Comparison of ENCODE assay signal across 20 mouse cellular contexts in the genomic region with DNA sequence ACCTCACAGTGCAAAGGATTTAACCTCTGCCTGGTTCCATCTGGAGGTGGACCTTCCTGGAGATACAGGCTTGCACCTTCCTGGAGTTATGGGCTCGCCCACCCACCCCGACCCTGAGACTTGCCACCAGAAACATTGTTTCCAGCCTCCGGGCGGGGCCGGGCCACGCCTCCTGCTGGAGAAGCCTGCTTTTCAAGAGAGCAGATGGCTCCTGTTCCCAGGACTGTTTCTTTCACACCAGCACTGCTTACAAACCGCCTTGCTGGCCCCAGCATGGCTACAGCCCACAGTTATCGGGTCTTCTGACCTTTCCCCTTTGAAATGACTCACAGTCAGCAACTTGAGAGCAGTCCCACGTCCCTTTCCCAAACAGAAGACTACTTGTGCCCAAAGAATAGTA. TPM values are rescaled to one million over a fixed set of nuclear protein-coding genes. Genes with fewer than 3 reads are reported as not detected.
A peak's percentile ranks its signal among the peaks of the same experiment; 100 is the strongest.
DNase-seq lines count a peak whose midpoint lies in the region; ATAC-seq and TF ChIP-seq lines count a peak whose summit lies in the region.
"Had no signal": no experiment of that assay in that cellular context is flagged by ENCODE, and none has a peak within 500 bp of the region (broad histone marks: within the 10 kb centered on the region; RNA-seq: fewer than 3 reads in every experiment).

No protein-coding gene starts in this region.

- 0 out of 2 replicates have a peak overlapping the region, but pooled peaks have one; percentile 17 for H3K27ac ChIP-seq in midbrain, embryonic 10.5 days (replicated peaks)
- no peak overlapping the region for H3K27ac ChIP-seq in midbrain, postnatal 0 days (ENCODE audit: low read depth, low read length)
- H3K27ac ChIP-seq in intestine, embryonic 16.5 days (ENCODE audit: low read length): peak overlapping the region; percentile 62
- H3K27ac ChIP-seq: forebrain, embryonic 12.5 days; hindbrain, postnatal 0 days; neural tube, embryonic 13.5 days had no signal

- TF ChIP-seq CTCF in midbrain, postnatal 0 days (IDR thresholded peaks at IDR 0.05): no peak

- no peak overlapping the region for H3K4me3 ChIP-seq in midbrain, embryonic 10.5 days
- H3K4me3 ChIP-seq in midbrain, postnatal 0 days (ENCODE audit: low read depth, low read length): no peak overlapping the region
- H3K4me3 ChIP-seq in intestine, embryonic 16.5 days (ENCODE audit: low read length): no peak overlapping the region
- H3K4me3 ChIP-seq: forebrain, embryonic 12.5 days; neural tube, embryonic 13.5 days had no signal

- no peak overlapping the region for H3K4me2 ChIP-seq in midbrain, postnatal 0 days (ENCODE audit: low read depth, low read length, poor library complexity, severe bottlenecking)
- H3K4me2 ChIP-seq in intestine, embryonic 16.5 days (ENCODE audit: low read depth, low read length): 0 out of 2 replicates have a peak overlapping the region, but pooled peaks have one; percentile 20
- H3K4me2 ChIP-seq: forebrain, embryonic 12.5 days; neural tube, embryonic 13.5 days had no signal

- H3K36me3 ChIP-seq in midbrain, embryonic 10.5 days: no peaks in the 10 kb centered on the region
- no peaks in the 10 kb centered on the region for H3K36me3 ChIP-seq in midbrain, postnatal 0 days (ENCODE audit: insufficient read depth, low read length)
- H3K36me3 ChIP-seq in intestine, embryonic 16.5 days (ENCODE audit: control insufficient read depth, insufficient read depth, low read length): no peaks in the 10 kb centered on the region
- H3K36me3 ChIP-seq: forebrain, embryonic 12.5 days; neural tube, embryonic 13.5 days had no signal

- H3K27me3 ChIP-seq in midbrain, embryonic 10.5 days (ENCODE audit: low read depth, poor library complexity, severe bottlenecking): no peaks in the 10 kb centered on the region
- H3K27me3 ChIP-seq in midbrain, postnatal 0 days (ENCODE audit: insufficient read depth, low read length): no peaks in the 10 kb centered on the region
- H3K27me3 ChIP-seq in intestine, embryonic 16.5 days (replicated peaks; ENCODE audit: control insufficient read depth, insufficient read depth, low read length): no peaks in the 10 kb centered on the region
- H3K27me3 ChIP-seq: forebrain, embryonic 12.5 days; neural tube, embryonic 13.5 days; Patski had no signal

- DNase-seq in embryo, embryonic 11 days: peak; percentile 37
- DNase-seq in embryo, embryonic 10.5 days (ENCODE audit: low spot score): no peak
- DNase-seq in midbrain, embryonic 10.5 days (ENCODE audit: low spot score): no peak
- no peak for DNase-seq in midbrain, postnatal 0 days (ENCODE audit: low spot score)
- DNase-seq in right cerebral cortex, postnatal 14 days: no peak
- DNase-seq in lung, adult 18-20 months: no peak
- DNase-seq: B cell, adult 2 months; gastrocnemius, postnatal 25 days; kidney, postnatal 36 days; liver; lung, adult 2 months; lung, postnatal 36 days; thymus, adult 18-20 months had no signal

- no peaks in the 10 kb centered on the region for H3K9me3 ChIP-seq in midbrain, embryonic 10.5 days (replicated peaks)
- no peaks in the 10 kb centered on the region for H3K9me3 ChIP-seq in midbrain, postnatal 0 days (ENCODE audit: low read length)
- no peaks in the 10 kb centered on the region for H3K9me3 ChIP-seq in intestine, embryonic 16.5 days (ENCODE audit: control insufficient read depth, low read length)
- H3K9me3 ChIP-seq: forebrain, embryonic 12.5 days; neural tube, embryonic 13.5 days had no signal

- ATAC-seq in midbrain, postnatal 0 days (ENCODE audit: low FRiP score): no peak
- peak; percentile 27; the same call in 1 of the 2 replicates for ATAC-seq in intestine, embryonic 16.5 days
- ATAC-seq: hindbrain, postnatal 0 days; Patski had no signal

- 66% methylated on average over 9 of the region's 9 CpGs for WGBS in midbrain, embryonic 10.5 days
- WGBS in midbrain, postnatal 0 days: 58% methylated on average over 9 of the region's 9 CpGs
- WGBS in intestine, embryonic 16.5 days: 24% methylated on average over 9 of the region's 9 CpGs

- no peak overlapping the region for H3K9ac ChIP-seq in midbrain, postnatal 0 days (replicated peaks; ENCODE audit: low read length, poor library complexity, severe bottlenecking)
- no peak overlapping the region for H3K9ac ChIP-seq in intestine, embryonic 16.5 days (ENCODE audit: low read depth, low read length)
- H3K9ac ChIP-seq: forebrain, embryonic 12.5 days; neural tube, embryonic 13.5 days had no signal

- peaks cover 6% of the 10 kb centered on the region for H3K4me1 ChIP-seq in midbrain, embryonic 10.5 days
- H3K4me1 ChIP-seq in midbrain, postnatal 0 days (ENCODE audit: insufficient read depth, low read length): no peaks in the 10 kb centered on the region
- peaks cover 24% of the 10 kb centered on the region for H3K4me1 ChIP-seq in intestine, embryonic 16.5 days (ENCODE audit: control insufficient read depth, insufficient read depth, low read length)
- H3K4me1 ChIP-seq: forebrain, embryonic 12.5 days had no signal

RNA-seq across cellular contexts. Expression of a gene that starts 4.2 kb away (rescaled TPM):
- polyA plus RNA-seq in midbrain, embryonic 10.5 days (2016; fragmentation: Nextera tagmentation; extraction: Ambion mirVana): 3.0 and 3.4 TPM in 2 replicates
- 3.7 TPM in 1 of 2 replicates, not detected in the other for total RNA-seq in midbrain, postnatal 0 days (2014; rRNA removed)
- polyA plus RNA-seq in midbrain, postnatal 0 days (2015; fragmentation: Nextera tagmentation; extraction: Ambion mirVana): 0.47 TPM in 1 of 2 replicates, not detected in the other
- 71.2 and 73.7 TPM in 2 replicates for polyA plus RNA-seq in intestine, embryonic 16.5 days (2015; fragmentation: Nextera tagmentation; extraction: Ambion mirVana)
- total RNA-seq: hindbrain, postnatal 0 days; left cerebral cortex, postnatal 14 days; monocyte, adult 5-6 weeks had no signal
- polyA plus RNA-seq: Patski had no signal

RNA-seq across cellular contexts. Expression of a gene that starts 13.2 kb away (rescaled TPM):
- 1.1 and 1.2 TPM in 2 replicates for polyA plus RNA-seq in midbrain, embryonic 10.5 days (2016; fragmentation: Nextera tagmentation; extraction: Ambion mirVana)
- total RNA-seq in midbrain, postnatal 0 days (2014; rRNA removed): 1.2 and 1.3 TPM in 2 replicates
- 0.56 and 0.81 TPM in 2 replicates for polyA plus RNA-seq in midbrain, postnatal 0 days (2015; fragmentation: Nextera tagmentation; extraction: Ambion mirVana)
- 0.83 and 1.4 TPM in 2 replicates for polyA plus RNA-seq in intestine, embryonic 16.5 days (2015; fragmentation: Nextera tagmentation; extraction: Ambion mirVana)

RNA-seq across cellular contexts. Expression of a gene that starts 15.3 kb away (rescaled TPM):
- 3.5 and 6.8 TPM in 2 replicates for polyA plus RNA-seq in midbrain, embryonic 10.5 days (2016; fragmentation: Nextera tagmentation; extraction: Ambion mirVana)
- 7.0 and 7.4 TPM in 2 replicates for total RNA-seq in midbrain, postnatal 0 days (2014; rRNA removed)
- polyA plus RNA-seq in midbrain, postnatal 0 days (2015; fragmentation: Nextera tagmentation; extraction: Ambion mirVana): 20.4 and 22.2 TPM in 2 replicates
- polyA plus RNA-seq in intestine, embryonic 16.5 days (2015; fragmentation: Nextera tagmentation; extraction: Ambion mirVana): 62.6 and 71.9 TPM in 2 replicates
- total RNA-seq: monocyte, adult 5-6 weeks had no signal
- polyA plus RNA-seq: Patski had no signal

RNA-seq across cellular contexts. Expression of a gene that starts 21.1 kb away (rescaled TPM):
- polyA plus RNA-seq in midbrain, embryonic 10.5 days (2016; fragmentation: Nextera tagmentation; extraction: Ambion mirVana): 0.70 and 2.8 TPM in 2 replicates
- total RNA-seq in midbrain, postnatal 0 days (2014; rRNA removed): 189 and 285 TPM in 2 replicates
- polyA plus RNA-seq in midbrain, postnatal 0 days (2015; fragmentation: Nextera tagmentation; extraction: Ambion mirVana): 455 and 516 TPM in 2 replicates
- polyA plus RNA-seq in intestine, embryonic 16.5 days (2015; fragmentation: Nextera tagmentation; extraction: Ambion mirVana): 20.1 and 22.0 TPM in 2 replicates
- total RNA-seq: monocyte, adult 5-6 weeks had no signal
- polyA plus RNA-seq: Patski had no signal

RNA-seq across cellular contexts. Expression of a gene that starts 30.0 kb away (rescaled TPM):
- polyA plus RNA-seq in midbrain, embryonic 10.5 days (2016; fragmentation: Nextera tagmentation; extraction: Ambion mirVana): 10.2 and 10.8 TPM in 2 replicates
- 23.1 and 48.0 TPM in 2 replicates for total RNA-seq in midbrain, postnatal 0 days (2014; rRNA removed)
- 31.9 and 32.9 TPM in 2 replicates for polyA plus RNA-seq in midbrain, postnatal 0 days (2015; fragmentation: Nextera tagmentation; extraction: Ambion mirVana)
- polyA plus RNA-seq in intestine, embryonic 16.5 days (2015; fragmentation: Nextera tagmentation; extraction: Ambion mirVana): 22.5 and 26.9 TPM in 2 replicates

Comparison
In these comparisons a context has a peak if more than half of its experiments do, and no peak if none do; other contexts are left out.
1. RNA of a gene that starts 4.2 kb away (polyA plus RNA-seq): 71.2 to 73.7 TPM in intestine, embryonic 16.5 days; 3.0 to 3.4 TPM in midbrain, embryonic 10.5 days and 0.47 TPM in midbrain, postnatal 0 days; every median in the first group is over 10 times any median in the second.